Mouse (Mus musculus): Measurements from ENCODE around the gene Zyx.

The Zyx gene

GRCm38 (mm10) chr6:42364607-42365006, 15.2 kb downstream of the Zyx start:
- DNase-seq (ENCODE audit: inconsistent ontology term) = no peak

- no peak for DNase-seq (ENCODE audit: inconsistent ontology term)
Observed at GRCm38 (mm10) chr6:42365215-42365614, 15.8 kb downstream of the Zyx start.

- no peak for DNase-seq (ENCODE audit: inconsistent ontology term)
Observed at GRCm38 (mm10) chr6:42369870-42370269, 20.4 kb downstream of the Zyx start.

GRCm38 (mm10) chr6:42370630-42371363, 21.4 kb downstream of the Zyx start:
- DNase-seq (ENCODE audit: inconsistent ontology term) = no peak

GRCm38 (mm10) chr6:42372001-42372400, 22.6 kb downstream of the Zyx start:
- no peak for DNase-seq (ENCODE audit: inconsistent ontology term)

- DNase-seq (ENCODE audit: inconsistent ontology term) = no peak
Observed at GRCm38 (mm10) chr6:42372421-42372815, 23.0 kb downstream of the Zyx start.

- no peak for DNase-seq (ENCODE audit: inconsistent ontology term)
Observed at GRCm38 (mm10) chr6:42372816-42373547, 23.6 kb downstream of the Zyx start, which contains the start of gene Epha1. TSS of gene Epha1 (minus strand) at chr6:42373268.

GRCm38 (mm10) chr6:42373669-42374430, 24.4 kb downstream of the Zyx start:
- no peak for DNase-seq (ENCODE audit: inconsistent ontology term)

GRCm38 (mm10) chr6:42374701-42375100, 25.3 kb downstream of the Zyx start:
- DNase-seq (ENCODE audit: inconsistent ontology term) = no peak

- DNase-seq (ENCODE audit: inconsistent ontology term) = no peak
Observed at GRCm38 (mm10) chr6:42375131-42375530, 25.7 kb downstream of the Zyx start.

GRCm38 (mm10) chr6:42376016-42376415, 26.6 kb downstream of the Zyx start:
- DNase-seq (ENCODE audit: inconsistent ontology term) = no peak

GRCm38 (mm10) chr6:42376504-42377019, 27.1 kb downstream of the Zyx start:
- no peak for DNase-seq (ENCODE audit: inconsistent ontology term)

GRCm38 (mm10) chr6:42377280-42377679, 27.9 kb downstream of the Zyx start:
- DNase-seq (ENCODE audit: inconsistent ontology term) = no peak

- no peak for DNase-seq (ENCODE audit: inconsistent ontology term)
Observed at GRCm38 (mm10) chr6:42379551-42379950, 30.1 kb downstream of the Zyx start.

- DNase-seq (ENCODE audit: inconsistent ontology term) = no peak
Observed at GRCm38 (mm10) chr6:42380416-42381144, 31.1 kb downstream of the Zyx start.

- DNase-seq (ENCODE audit: inconsistent ontology term) = no peak
Observed at GRCm38 (mm10) chr6:42381221-42381620, 31.8 kb downstream of the Zyx start.

GRCm38 (mm10) chr6:42381916-42382381, 32.5 kb downstream of the Zyx start:
- DNase-seq (ENCODE audit: inconsistent ontology term) = no peak

GRCm38 (mm10) chr6:42383360-42383759, 33.9 kb downstream of the Zyx start:
- DNase-seq (ENCODE audit: inconsistent ontology term) = no peak

GRCm38 (mm10) chr6:42385635-42386034, 36.2 kb downstream of the Zyx start:
- DNase-seq (ENCODE audit: inconsistent ontology term) = no peak

- no peak for DNase-seq (ENCODE audit: inconsistent ontology term)
Observed at GRCm38 (mm10) chr6:42391796-42392330, 42.4 kb downstream of the Zyx start.

All from Muller cell, postnatal 12 days (primary cell).